Mouse (Mus musculus) spleen, adult 12 weeks (tissue): ENCODE measurements around the gene Lce1g.

ENCODE experiments used
- DNase-seq: peaks from one replicate; pipeline ENCODE4 v3.0.0; 2022; ENCODE audit warnings: low spot score

Gene Lce1g

GRCm38 (mm10) chr3:92752238-92752637 lies at the start of gene Lce1g:
Lce1g (minus strand) TSS chr3:92752338.
- DNase-seq: no peak

GRCm38 (mm10) chr3:92790414-92790813 lies 38.3 kb upstream of the Lce1g start, which contains the start of gene Lce1j:
Lce1j (minus strand) TSS chr3:92790514.
- no peak for DNase-seq

- DNase-seq: no peak
Measured at GRCm38 (mm10) chr3:92778799-92779198, 26.7 kb upstream of the Lce1g start, which contains the start of gene Lce1i. Lce1i (minus strand) TSS chr3:92778899.

GRCm38 (mm10) chr3:92771573-92771972 lies 19.4 kb upstream of the Lce1g start:
- DNase-seq: no peak

- no peak for DNase-seq
Measured at GRCm38 (mm10) chr3:92764965-92765364, 12.8 kb upstream of the Lce1g start, which contains the start of gene Lce1h. Lce1h (minus strand) TSS chr3:92765065.

- no peak for DNase-seq
Measured at GRCm38 (mm10) chr3:92753197-92753596, 1.1 kb upstream of the Lce1g start.

- no peak for DNase-seq
Measured at GRCm38 (mm10) chr3:92738996-92739395, 13.1 kb downstream of the Lce1g start, which contains the start of gene Gm38119. Gm38119 (minus strand) TSS chr3:92739096.

- no peak for DNase-seq
Measured at GRCm38 (mm10) chr3:92722631-92723030, 29.5 kb downstream of the Lce1g start.

GRCm38 (mm10) chr3:92720250-92720649 lies 31.9 kb downstream of the Lce1g start, which contains the start of gene Lce1f:
Lce1f (minus strand) TSS chr3:92720350.
- DNase-seq: no peak

GRCm38 (mm10) chr3:92715122-92715521 lies 37.0 kb downstream of the Lce1g start:
- no peak for DNase-seq

GRCm38 (mm10) chr3:92708974-92709373 lies 43.2 kb downstream of the Lce1g start, which contains the start of gene Lce1e:
Lce1e (minus strand) TSS chr3:92709074.
- no peak for DNase-seq
